Mouse (Mus musculus) lung, postnatal 36 days (tissue): ENCODE data around the gene Ss18l1.

ENCODE experiments used
- DNase-seq: peaks from one replicate; pipeline ENCODE4 v3.0.0; 2022; ENCODE audit warnings: mixed read lengths

Gene Ss18l1

GRCm38 (mm10) chr2:180041577-180042255 lies 593 bp upstream of the Ss18l1 start:
- DNase-seq = peak; percentile 34

- DNase-seq = peak; percentile 46
Observed at GRCm38 (mm10) chr2:180042858-180043515, 678 bp downstream of the Ss18l1 start.

DNA sequence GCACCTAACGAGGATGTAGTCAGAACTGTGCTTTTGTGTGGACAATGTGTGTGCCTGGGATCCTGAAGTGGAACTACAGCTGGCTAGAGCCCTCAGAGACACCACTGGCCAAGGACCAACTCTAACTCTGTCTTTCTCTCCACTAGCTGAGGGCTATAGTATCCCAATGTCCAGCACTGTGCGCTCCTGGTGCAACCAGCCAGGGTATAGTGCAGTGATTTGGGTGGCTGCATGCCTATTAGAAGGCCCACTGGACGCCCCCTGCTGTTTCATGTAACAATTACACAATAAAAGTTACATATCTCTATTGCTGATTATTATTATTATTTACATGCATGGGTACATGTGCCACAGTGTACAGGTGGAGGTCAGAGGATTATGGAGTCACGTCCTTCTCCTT lies 3.0 kb downstream of the Ss18l1 start:
- peak; percentile 88 for DNase-seq

DNA sequence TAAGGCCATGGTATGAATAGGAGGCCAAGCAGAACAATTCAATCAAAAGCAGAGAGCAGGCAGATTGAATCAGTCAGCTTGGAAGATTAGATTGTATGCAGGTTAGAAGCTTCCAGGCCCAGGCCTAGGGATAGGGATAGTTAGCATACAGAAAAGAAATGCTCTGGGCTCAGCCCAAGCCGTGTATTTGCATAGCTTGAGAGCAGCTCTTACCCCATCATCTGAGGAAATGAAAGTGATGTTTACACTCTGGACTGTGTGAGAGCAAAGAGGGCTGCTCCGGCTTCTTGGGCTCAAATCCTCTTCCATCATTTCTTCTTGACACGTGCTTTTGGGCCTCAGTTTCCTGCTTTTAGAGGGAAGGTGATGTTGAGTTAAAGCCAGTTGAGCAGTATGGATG lies 5.3 kb downstream of the Ss18l1 start:
- peak; percentile 59 for DNase-seq

DNA sequence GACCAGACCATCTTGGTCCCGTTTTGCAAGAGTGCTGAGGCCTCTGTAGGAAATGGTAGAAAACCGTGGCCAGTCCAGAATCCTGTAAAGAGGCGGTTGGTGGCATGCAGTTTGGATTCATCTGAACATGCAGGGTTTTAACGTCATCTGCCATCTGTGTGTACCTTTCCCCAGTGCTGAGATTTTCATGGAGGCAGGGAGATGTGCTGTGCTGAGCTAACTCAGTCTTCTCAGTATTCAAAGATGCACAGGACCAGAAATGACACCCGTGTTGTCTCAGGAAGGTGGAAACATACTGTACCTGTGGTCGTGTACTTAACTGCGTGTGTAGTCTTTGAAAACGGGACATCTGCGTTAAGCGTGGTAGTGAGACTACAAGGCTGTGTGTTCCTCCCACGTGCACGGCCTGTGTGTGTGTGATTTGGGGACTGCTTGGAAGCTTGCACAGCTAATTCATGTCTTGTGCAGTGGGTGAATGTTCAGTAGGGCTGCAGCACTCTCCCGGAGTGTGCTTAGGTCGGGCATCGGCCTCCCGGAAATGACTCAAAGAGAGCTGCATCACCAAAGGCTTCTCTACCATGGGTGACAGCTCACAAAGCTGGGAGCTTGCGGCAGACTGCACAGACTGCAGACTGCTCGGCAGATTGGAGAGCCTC lies 5.8 kb downstream of the Ss18l1 start:
- DNase-seq = no peak

DNA sequence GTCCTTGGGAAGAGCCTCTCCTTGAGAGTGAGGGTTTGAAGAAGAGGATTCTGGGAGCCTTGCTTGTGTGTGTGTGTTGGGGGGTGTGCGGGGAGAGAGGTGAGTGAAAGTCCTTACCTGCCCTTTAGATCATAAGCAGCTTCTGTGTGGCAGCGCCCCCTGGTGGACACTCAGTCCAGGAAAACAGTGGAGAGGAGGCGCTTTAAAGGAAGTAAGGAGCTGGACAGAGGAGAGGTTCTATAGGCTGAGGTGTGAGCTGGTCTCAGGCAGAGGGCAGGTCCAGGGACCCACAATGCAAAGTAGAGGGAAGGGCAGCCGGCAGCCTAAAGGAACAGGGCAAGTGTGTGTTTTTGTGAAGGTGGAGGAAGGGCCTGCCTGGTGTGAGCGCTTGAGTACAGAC lies 8.7 kb downstream of the Ss18l1 start:
- peak; percentile 91 for DNase-seq

DNA sequence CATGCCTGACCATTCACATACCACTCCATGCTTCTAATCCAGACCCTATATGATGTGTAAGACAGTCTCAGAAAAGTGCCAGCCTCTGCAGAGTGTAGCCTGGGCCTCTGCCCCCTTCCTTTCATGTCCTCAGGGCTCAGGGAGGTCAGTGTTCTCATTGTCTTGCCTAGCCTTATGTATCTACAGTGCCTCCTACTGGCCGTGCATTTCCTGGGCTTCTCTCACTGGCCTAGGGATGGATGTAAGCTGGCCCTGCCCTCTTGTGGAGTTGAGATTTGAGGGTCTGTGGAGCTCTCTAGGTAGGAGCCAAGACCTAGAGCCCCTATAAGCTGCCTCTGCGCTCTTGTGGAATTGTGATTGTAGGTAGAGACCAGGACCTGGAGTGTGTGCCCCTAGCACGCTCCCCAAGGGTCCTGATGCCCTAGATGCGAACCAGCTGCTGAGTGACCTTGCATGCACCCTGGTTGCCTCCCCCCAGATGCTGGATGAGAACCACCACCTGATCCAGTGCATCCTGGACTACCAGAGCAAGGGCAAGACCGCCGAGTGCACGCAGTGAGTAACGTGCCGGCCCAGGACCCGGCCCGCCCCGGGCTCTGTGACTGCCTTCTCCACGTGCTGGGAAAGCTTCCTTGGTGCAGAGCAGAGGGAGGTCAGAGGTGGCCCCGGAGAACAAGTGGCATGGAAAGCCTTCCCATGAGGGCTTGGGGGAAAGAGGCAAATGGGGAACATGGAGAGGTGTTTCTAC lies 9.9 kb downstream of the Ss18l1 start:
- peak; percentile 64 for DNase-seq

DNA sequence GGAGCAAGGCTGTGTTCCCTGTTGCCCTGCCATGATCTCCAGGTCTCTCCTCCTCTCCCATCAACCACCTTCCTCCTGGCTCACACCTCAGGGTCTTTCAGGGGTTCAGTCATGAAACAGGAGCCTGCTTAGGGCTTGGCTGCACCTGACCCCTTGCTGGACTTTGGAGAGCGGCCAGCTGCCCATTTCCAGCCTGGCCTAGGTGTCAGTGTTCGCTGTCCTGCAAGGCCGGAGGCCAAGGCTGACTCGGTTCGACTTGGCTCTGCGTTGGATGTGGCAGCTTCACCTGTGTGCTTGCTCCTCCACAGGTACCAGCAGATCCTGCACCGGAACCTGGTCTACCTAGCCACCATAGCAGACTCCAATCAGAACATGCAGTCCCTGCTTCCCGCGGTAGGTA lies 10.7 kb downstream of the Ss18l1 start:
- DNase-seq = no peak

DNA sequence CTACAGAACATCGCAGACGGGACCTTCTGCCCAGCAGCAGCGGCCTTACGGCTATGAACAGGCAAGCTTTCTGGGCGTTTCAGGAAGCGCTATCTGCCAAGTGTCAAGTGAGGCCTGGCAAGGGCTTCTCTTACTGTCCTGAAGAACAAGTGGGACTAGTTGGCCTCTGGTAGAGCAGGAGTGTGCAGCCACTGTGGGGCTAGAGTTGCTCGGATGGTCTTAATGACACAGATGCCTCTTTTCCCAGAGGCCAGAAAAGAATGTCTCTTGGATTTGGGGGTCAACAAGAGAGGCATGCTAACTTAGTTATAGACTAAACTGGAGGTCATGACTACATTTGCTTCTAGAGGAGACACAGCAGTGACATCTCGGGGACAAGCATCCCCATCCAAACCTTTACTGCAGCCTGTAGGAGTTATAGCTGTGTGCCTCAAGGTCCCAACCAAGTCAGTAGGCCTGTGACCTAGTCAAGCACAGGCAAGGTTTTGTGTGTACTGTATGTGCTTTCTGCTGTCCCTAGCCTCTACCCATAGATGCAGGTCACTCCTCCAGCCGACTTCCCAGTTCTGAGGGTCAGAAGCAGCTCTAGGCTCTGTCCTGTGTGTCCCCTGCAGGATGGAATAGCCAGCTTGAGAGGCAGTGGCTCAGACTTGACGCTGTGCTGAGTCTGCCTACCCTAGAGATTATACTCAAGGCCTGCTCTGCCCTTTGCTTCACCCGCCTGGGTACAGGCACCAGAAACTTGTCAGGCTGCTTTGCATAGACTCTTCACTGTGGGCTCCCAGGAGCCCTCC lies 21.2 kb downstream of the Ss18l1 start:
- DNase-seq = no peak

DNA sequence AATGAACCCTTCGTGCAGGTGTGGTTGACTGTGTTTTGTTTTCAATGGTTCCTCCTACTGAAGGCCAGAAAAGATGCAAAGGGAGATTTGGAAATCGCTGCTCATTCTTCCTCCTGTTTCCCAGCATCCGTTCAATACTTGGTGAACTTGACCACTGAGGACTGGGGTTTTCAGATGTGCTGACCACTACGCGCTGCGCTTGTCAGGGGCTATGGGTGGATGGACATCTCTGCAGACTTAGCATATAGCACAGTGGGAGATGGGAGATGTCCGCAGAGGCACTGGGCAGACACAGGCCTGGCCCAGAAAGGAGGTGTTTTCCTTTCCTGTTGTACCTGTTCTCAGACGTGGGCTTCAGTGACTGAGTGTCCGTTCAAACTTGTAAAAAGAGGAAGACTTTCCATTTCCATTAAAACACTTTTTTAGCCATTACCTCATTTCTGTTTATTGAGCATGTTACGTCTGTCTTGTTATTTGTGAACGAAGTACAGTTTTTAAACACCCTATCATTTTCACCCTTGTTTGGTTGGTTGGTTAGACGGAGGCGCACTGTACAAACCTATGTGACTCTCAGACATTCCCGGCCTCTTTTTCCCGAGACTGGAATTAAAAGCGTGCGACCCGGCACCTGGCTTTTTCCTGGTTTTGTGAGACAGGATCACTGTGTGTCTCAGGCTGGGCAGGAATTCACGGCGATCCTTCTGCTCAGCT lies 27.6 kb downstream of the Ss18l1 start:
- no peak for DNase-seq

- peak; percentile 96 for DNase-seq
Observed at GRCm38 (mm10) chr2:180070481-180071453, 28.5 kb downstream of the Ss18l1 start, which contains the start of gene Mtg2. Gene Mtg2, plus strand, starts transcription at chr2:180070588.

DNA sequence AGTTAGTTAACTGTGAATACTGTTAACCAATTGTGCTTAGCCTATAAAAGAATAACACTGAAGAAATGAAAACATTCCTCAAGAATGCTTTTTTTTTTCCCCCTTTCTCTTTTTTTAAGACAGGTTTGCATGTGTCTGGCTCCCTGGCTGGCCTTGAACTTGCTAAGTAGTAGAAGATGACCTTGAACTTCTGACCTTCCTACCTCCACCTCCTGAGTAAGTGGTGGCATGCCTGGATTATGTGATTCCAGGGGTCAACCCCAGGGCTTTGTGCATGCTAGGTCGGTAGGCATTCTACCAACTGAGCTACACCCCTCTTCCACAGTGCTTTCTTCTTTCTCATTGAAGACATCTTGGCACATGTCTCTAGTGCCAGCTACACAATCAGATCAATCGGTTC lies 29.4 kb downstream of the Ss18l1 start:
- no peak for DNase-seq

DNA sequence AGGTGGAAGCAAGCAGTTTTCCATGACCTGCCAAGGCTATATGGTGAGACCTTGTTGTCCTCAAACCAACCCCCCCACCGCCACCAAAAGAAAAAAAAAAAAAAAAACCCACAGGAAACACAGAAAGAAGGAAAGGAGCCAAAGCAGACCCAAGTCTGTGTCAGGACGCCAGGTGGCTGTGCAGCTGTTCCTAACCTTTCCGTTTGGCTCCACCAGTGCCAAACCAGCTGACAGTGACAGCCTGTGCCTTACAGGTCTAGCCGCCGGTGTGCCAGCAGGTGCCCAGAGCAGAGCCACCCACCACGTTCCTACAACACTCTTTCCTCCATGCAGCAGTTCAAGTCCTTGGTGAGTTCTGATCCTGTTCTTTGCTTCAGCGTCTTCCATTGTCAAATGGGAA lies 30.6 kb downstream of the Ss18l1 start:
- no peak for DNase-seq

GRCm38 (mm10) chr2:180077622-180078021 lies 35.3 kb downstream of the Ss18l1 start:
- DNase-seq = no peak

GRCm38 (mm10) chr2:180080680-180081079 lies 38.4 kb downstream of the Ss18l1 start:
- DNase-seq = peak; percentile 64

- DNase-seq = no peak
Observed at GRCm38 (mm10) chr2:180083063-180083462, 40.8 kb downstream of the Ss18l1 start.

- DNase-seq = no peak
Observed at GRCm38 (mm10) chr2:180084565-180084964, 42.3 kb downstream of the Ss18l1 start.

- no peak for DNase-seq
Observed at GRCm38 (mm10) chr2:180085926-180086636, 43.8 kb downstream of the Ss18l1 start.

GRCm38 (mm10) chr2:180086637-180087027 lies 44.3 kb downstream of the Ss18l1 start:
- DNase-seq = no peak

GRCm38 (mm10) chr2:180087472-180087871 lies 45.2 kb downstream of the Ss18l1 start:
- no peak for DNase-seq
